Mouse (Mus musculus): ENCODE data around the gene Fut2. TPM values are rescaled to one million over a fixed set of nuclear protein-coding genes. Genes with fewer than 3 reads are reported as not detected.

Fut2 gene
- polyA plus RNA-seq, 1 experiment from 2014 or later, result not detected

- H3K27me3 ChIP-seq (ENCODE audit: control insufficient read depth, insufficient read depth, low read length), result peaks cover 22% of the 10 kb centered on the region
- H3K36me3 ChIP-seq (ENCODE audit: control insufficient read depth, insufficient read depth, low read length), result no peaks in the 10 kb centered on the region
- ATAC-seq (ENCODE audit: low FRiP score), result no peak
- no peak overlapping the region for H3K4me3 ChIP-seq (ENCODE audit: low read depth, low read length)
- DNase-seq (ENCODE audit: low spot score, missing footprints), result no peak
- H3K9ac ChIP-seq (ENCODE audit: low read length), result no peak overlapping the region
- no peak overlapping the region for H3K27ac ChIP-seq (ENCODE audit: low read depth, low read length)
- WGBS, result 86% methylated on average over 7 of the region's 7 CpGs
- H3K9me3 ChIP-seq (ENCODE audit: control insufficient read depth, low read length), result no peaks in the 10 kb centered on the region
- H3K4me2 ChIP-seq, result no peak overlapping the region
- H3K4me1 ChIP-seq (ENCODE audit: control insufficient read depth, insufficient read depth, low read length), result peaks cover 15% of the 10 kb centered on the region
These were observed 31.7 kb upstream of the Fut2 start for GRCm38 (mm10) chr7:45697894-45698293.

GRCm38 (mm10) chr7:45695098-45695497 lies 28.9 kb upstream of the Fut2 start:
- Histone ChIP-seq H3K27me3 (ENCODE audit: control insufficient read depth, insufficient read depth, low read length) (peaks cover 19% of the 10 kb centered on the region), H3K4me3 (ENCODE audit: low read depth, low read length) (no peak overlapping the region), H3K9ac (ENCODE audit: low read length) (no peak overlapping the region), H3K36me3 (ENCODE audit: control insufficient read depth, insufficient read depth, low read length) (no peaks in the 10 kb centered on the region), H3K27ac (ENCODE audit: low read depth, low read length) (peak overlapping the region; percentile 14; the same call in 1 of the 2 replicates), H3K9me3 (ENCODE audit: control insufficient read depth, low read length) (no peaks in the 10 kb centered on the region), H3K4me1 (ENCODE audit: control insufficient read depth, insufficient read depth, low read length) (peaks cover 5% of the 10 kb centered on the region), H3K4me2 (no peak overlapping the region)
- ATAC-seq (ENCODE audit: low FRiP score) (peak; percentile 43; the same call in 1 of the 2 replicates), DNase-seq (ENCODE audit: low spot score, missing footprints) (no peak)
- WGBS, result 27% methylated on average over 6 of the region's 6 CpGs

- 88% methylated on average over 50 of the region's 50 CpGs for WGBS
- ATAC-seq (ENCODE audit: low FRiP score) (peak; percentile 33; the same call in 1 of the 2 replicates), DNase-seq (ENCODE audit: low spot score, missing footprints) (no peak)
- H3K27ac ChIP-seq (ENCODE audit: low read depth, low read length), result peak within 1 kb of the TSS; percentile 14; the same call in 1 of the 2 replicates
- no peak within 1 kb of the TSS for H3K4me2 ChIP-seq
- peaks cover 9% of the 10 kb centered on the region for H3K27me3 ChIP-seq (ENCODE audit: control insufficient read depth, insufficient read depth, low read length)
- no peak within 1 kb of the TSS for H3K4me3 ChIP-seq (ENCODE audit: low read depth, low read length)
- H3K36me3 ChIP-seq (ENCODE audit: control insufficient read depth, insufficient read depth, low read length), result no peaks in the 10 kb centered on the region
- no peak within 1 kb of the TSS for H3K9ac ChIP-seq (ENCODE audit: low read length)
- H3K9me3 ChIP-seq (ENCODE audit: control insufficient read depth, low read length), result no peaks in the 10 kb centered on the region
- H3K4me1 ChIP-seq (ENCODE audit: control insufficient read depth, insufficient read depth, low read length), result 0 out of 2 replicates have a peak, but pooled peaks cover 2% of the 10 kb centered on the region
These were observed 27.9 kb upstream of the Fut2 start, which contains the start of gene Sec1 for GRCm38 (mm10) chr7:45693921-45694591. Gene Sec1, minus strand, starts transcription at chr7:45694402.

- Histone ChIP-seq H3K9me3 (ENCODE audit: control insufficient read depth, low read length) (no peaks in the 10 kb centered on the region), H3K36me3 (ENCODE audit: control insufficient read depth, insufficient read depth, low read length) (no peaks in the 10 kb centered on the region), H3K4me2 (no peak overlapping the region), H3K27ac (ENCODE audit: low read depth, low read length) (no peak overlapping the region), H3K4me3 (ENCODE audit: low read depth, low read length) (no peak overlapping the region), H3K9ac (ENCODE audit: low read length) (no peak overlapping the region), H3K4me1 (ENCODE audit: control insufficient read depth, insufficient read depth, low read length) (0 out of 2 replicates have a peak, but pooled peaks cover 2% of the 10 kb centered on the region), H3K27me3 (ENCODE audit: control insufficient read depth, insufficient read depth, low read length) (no peaks in the 10 kb centered on the region)
- ATAC-seq (ENCODE audit: low FRiP score) (no peak), DNase-seq (ENCODE audit: low spot score, missing footprints) (no peak)
- 77% methylated on average over 2 of the region's 2 CpGs for WGBS
These were observed 26.2 kb upstream of the Fut2 start for GRCm38 (mm10) chr7:45692364-45692763.

- no peaks in the 10 kb centered on the region for H3K4me1 ChIP-seq (ENCODE audit: control insufficient read depth, insufficient read depth, low read length)
These were observed 23.6 kb upstream of the Fut2 start for GRCm38 (mm10) chr7:45689800-45690199.

GRCm38 (mm10) chr7:45689099-45689498 lies 22.9 kb upstream of the Fut2 start:
- H3K4me2 ChIP-seq, result no peak overlapping the region
- no peak overlapping the region for H3K9ac ChIP-seq (ENCODE audit: low read length)
- no peaks in the 10 kb centered on the region for H3K36me3 ChIP-seq (ENCODE audit: control insufficient read depth, insufficient read depth, low read length)
- H3K4me3 ChIP-seq (ENCODE audit: low read depth, low read length), result no peak overlapping the region
- 74% methylated on average over 6 of the region's 6 CpGs for WGBS
- no peaks in the 10 kb centered on the region for H3K27me3 ChIP-seq (ENCODE audit: control insufficient read depth, insufficient read depth, low read length)
- no peak for DNase-seq (ENCODE audit: low spot score, missing footprints)
- no peak for ATAC-seq (ENCODE audit: low FRiP score)
- no peaks in the 10 kb centered on the region for H3K4me1 ChIP-seq (ENCODE audit: control insufficient read depth, insufficient read depth, low read length)
- no peak overlapping the region for H3K27ac ChIP-seq (ENCODE audit: low read depth, low read length)
- H3K9me3 ChIP-seq (ENCODE audit: control insufficient read depth, low read length), result no peaks in the 10 kb centered on the region

More at GRCm38 (mm10) chr7:45689800-45690199, 23.6 kb upstream of the Fut2 start:
- H3K27me3 ChIP-seq (ENCODE audit: control insufficient read depth, insufficient read depth, low read length), result no peaks in the 10 kb centered on the region
- H3K36me3 ChIP-seq (ENCODE audit: control insufficient read depth, insufficient read depth, low read length), result no peaks in the 10 kb centered on the region
- no peaks in the 10 kb centered on the region for H3K9me3 ChIP-seq (ENCODE audit: control insufficient read depth, low read length)
- no peak for DNase-seq (ENCODE audit: low spot score, missing footprints)
- 76% methylated on average over 11 of the region's 11 CpGs for WGBS
- H3K4me3 ChIP-seq (ENCODE audit: low read depth, low read length), result no peak overlapping the region
- no peak overlapping the region for H3K9ac ChIP-seq (ENCODE audit: low read length)
- H3K4me2 ChIP-seq, result no peak overlapping the region
- H3K27ac ChIP-seq (ENCODE audit: low read depth, low read length), result no peak overlapping the region
- ATAC-seq (ENCODE audit: low FRiP score), result no peak

GRCm38 (mm10) chr7:45686841-45687240 lies 20.6 kb upstream of the Fut2 start:
- WGBS, result 75% methylated on average over 3 of the region's 3 CpGs

GRCm38 (mm10) chr7:45685811-45686210 lies 19.6 kb upstream of the Fut2 start:
- no peak overlapping the region for H3K27ac ChIP-seq (ENCODE audit: low read depth, low read length)
- DNase-seq (ENCODE audit: low spot score, missing footprints), result no peak
- H3K36me3 ChIP-seq (ENCODE audit: control insufficient read depth, insufficient read depth, low read length), result no peaks in the 10 kb centered on the region
- no peak overlapping the region for H3K9ac ChIP-seq (ENCODE audit: low read length)
- WGBS, result 57% methylated on average over 10 of the region's 10 CpGs
- ATAC-seq (ENCODE audit: low FRiP score), result no peak
- no peaks in the 10 kb centered on the region for H3K9me3 ChIP-seq (ENCODE audit: control insufficient read depth, low read length)
- H3K4me3 ChIP-seq (ENCODE audit: low read depth, low read length), result no peak overlapping the region
- no peak overlapping the region for H3K4me2 ChIP-seq
- H3K4me1 ChIP-seq (ENCODE audit: control insufficient read depth, insufficient read depth, low read length), result no peaks in the 10 kb centered on the region
- H3K27me3 ChIP-seq (ENCODE audit: control insufficient read depth, insufficient read depth, low read length), result no peaks in the 10 kb centered on the region

More at GRCm38 (mm10) chr7:45686841-45687240, 20.6 kb upstream of the Fut2 start:
- H3K9ac ChIP-seq (ENCODE audit: low read length), result no peak overlapping the region
- H3K27ac ChIP-seq (ENCODE audit: low read depth, low read length), result no peak overlapping the region
- no peaks in the 10 kb centered on the region for H3K4me1 ChIP-seq (ENCODE audit: control insufficient read depth, insufficient read depth, low read length)
- DNase-seq (ENCODE audit: low spot score, missing footprints), result no peak
- no peaks in the 10 kb centered on the region for H3K36me3 ChIP-seq (ENCODE audit: control insufficient read depth, insufficient read depth, low read length)
- H3K4me2 ChIP-seq, result no peak overlapping the region
- ATAC-seq (ENCODE audit: low FRiP score), result no peak
- H3K27me3 ChIP-seq (ENCODE audit: control insufficient read depth, insufficient read depth, low read length), result no peaks in the 10 kb centered on the region
- no peak overlapping the region for H3K4me3 ChIP-seq (ENCODE audit: low read depth, low read length)
- no peaks in the 10 kb centered on the region for H3K9me3 ChIP-seq (ENCODE audit: control insufficient read depth, low read length)

- no peak within 1 kb of the TSS for H3K4me2 ChIP-seq
- DNase-seq (ENCODE audit: low spot score, missing footprints), result peak; percentile 72
- no peaks in the 10 kb centered on the region for H3K9me3 ChIP-seq (ENCODE audit: control insufficient read depth, low read length)
- no peak for ATAC-seq (ENCODE audit: low FRiP score)
- 72% methylated on average over 7 of the region's 7 CpGs for WGBS
- 0 out of 2 replicates have a peak within 1 kb of the TSS, but pooled peaks have one; percentile 10 for H3K9ac ChIP-seq (ENCODE audit: low read length)
- H3K4me1 ChIP-seq (ENCODE audit: control insufficient read depth, insufficient read depth, low read length), result no peaks in the 10 kb centered on the region
- no peak within 1 kb of the TSS for H3K27ac ChIP-seq (ENCODE audit: low read depth, low read length)
- no peaks in the 10 kb centered on the region for H3K27me3 ChIP-seq (ENCODE audit: control insufficient read depth, insufficient read depth, low read length)
- no peak within 1 kb of the TSS for H3K4me3 ChIP-seq (ENCODE audit: low read depth, low read length)
- H3K36me3 ChIP-seq (ENCODE audit: control insufficient read depth, insufficient read depth, low read length), result no peaks in the 10 kb centered on the region
These were observed 17.3 kb upstream of the Fut2 start, which contains the start of gene Ntn5 for GRCm38 (mm10) chr7:45683396-45684050. Gene Ntn5, plus strand, starts transcription at chr7:45684022.
